Mouse (Mus musculus): Measurements from ENCODE around the gene Shc2.

Shc2 gene

GRCm38 (mm10) chr10:79668771-79669575 lies 31.3 kb upstream of the Shc2 start, which contains the start of gene Tpgs1:
TSS of gene Tpgs1 (plus strand) at chr10:79669369.
- DNase-seq (ENCODE audit: low spot score), result peak; percentile 89

DNA sequence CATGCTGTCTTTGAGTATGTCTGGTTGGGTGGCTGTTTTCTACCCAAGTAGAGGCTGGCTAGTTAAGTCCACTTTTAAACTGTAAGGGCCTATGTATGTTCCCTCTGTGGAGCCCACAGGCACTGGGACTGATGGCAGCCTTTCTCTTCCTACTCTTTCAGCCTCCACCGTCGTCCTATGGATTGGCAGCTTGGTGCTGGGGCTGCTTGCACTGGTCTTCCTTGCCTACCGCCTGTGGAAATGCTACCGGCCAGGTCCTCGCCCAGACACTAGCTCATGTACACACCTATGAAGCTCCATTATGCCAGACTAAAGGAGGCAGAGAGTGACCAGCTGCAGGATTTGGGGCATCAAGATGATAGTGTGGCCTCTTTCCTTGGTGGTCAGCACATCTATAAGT lies 30.4 kb upstream of the Shc2 start:
- no peak for DNase-seq (ENCODE audit: low spot score)

DNA sequence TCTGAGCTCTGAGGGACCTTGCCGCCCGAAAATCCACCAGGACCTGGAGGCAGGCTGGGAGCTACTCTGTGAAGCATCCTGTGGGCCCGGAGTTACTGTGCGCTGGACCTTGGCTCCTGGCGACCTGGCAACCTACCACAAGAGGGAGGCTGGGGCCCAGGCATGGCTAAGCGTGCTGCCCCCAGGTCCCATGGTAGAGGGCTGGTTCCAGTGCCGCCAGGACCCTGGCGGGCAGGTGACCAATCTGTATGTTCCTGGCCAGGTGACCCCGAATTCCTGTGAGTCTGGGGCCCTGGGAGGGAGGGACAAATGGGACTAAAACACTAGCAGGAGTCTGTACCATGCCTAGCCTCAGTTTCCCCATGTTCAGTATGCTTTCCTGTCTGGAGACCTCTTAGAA lies 28.8 kb upstream of the Shc2 start:
- DNase-seq (ENCODE audit: low spot score), result no peak

- no peak for DNase-seq (ENCODE audit: low spot score)
Measured at GRCm38 (mm10) chr10:79665051-79665450, 27.3 kb upstream of the Shc2 start.

- peak; percentile 63 for DNase-seq (ENCODE audit: low spot score)
Measured at GRCm38 (mm10) chr10:79664131-79664665, 26.5 kb upstream of the Shc2 start, which contains the start of gene Madcam1. TSS of gene Madcam1 (plus strand) at chr10:79664559.

DNA sequence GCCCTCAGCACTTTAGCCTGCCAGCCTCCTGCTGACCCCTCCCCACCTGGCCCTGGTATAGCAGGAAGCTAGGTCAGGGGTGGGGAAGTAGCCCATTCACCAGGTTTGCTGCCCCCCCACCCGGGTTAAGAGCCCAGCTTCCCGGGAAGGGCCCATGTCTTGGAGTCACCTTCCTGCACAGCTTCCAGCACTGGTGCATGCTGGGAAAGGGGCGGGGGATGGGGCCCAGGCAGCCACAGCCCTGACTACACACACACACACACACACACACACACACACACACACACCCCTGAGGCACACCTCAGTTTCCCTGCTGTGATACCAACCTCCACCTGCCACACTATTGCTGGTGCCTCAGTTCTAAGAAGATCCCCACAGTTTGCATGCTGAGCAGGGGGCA lies 24.1 kb upstream of the Shc2 start:
- no peak for DNase-seq (ENCODE audit: low spot score)

DNA sequence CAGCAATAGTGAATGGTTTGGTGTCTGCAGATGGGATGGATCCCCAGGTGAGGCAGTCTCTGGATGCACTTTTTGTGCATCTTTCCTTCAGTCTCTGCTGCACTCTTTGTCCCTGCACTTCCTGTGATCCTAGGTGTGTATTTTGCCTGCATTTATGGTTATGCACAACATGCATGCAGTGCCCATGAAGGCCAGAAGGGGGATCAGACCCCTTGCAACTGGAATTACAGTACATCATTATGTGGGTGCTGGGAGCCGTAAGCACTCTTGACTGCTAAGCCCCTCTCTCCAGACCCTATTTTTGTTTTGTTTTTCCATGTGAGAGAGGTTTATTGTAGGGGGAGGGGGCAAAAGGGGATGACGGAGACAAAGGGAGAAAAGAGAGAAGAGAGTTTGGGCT lies 22.6 kb upstream of the Shc2 start:
- no peak for DNase-seq (ENCODE audit: low spot score)

GRCm38 (mm10) chr10:79658829-79659228 lies 21.1 kb upstream of the Shc2 start:
- DNase-seq (ENCODE audit: low spot score), result no peak

GRCm38 (mm10) chr10:79654946-79655395 lies 17.3 kb upstream of the Shc2 start:
- no peak for DNase-seq (ENCODE audit: low spot score)

- no peak for DNase-seq (ENCODE audit: low spot score)
Measured at GRCm38 (mm10) chr10:79652789-79653188, 15.1 kb upstream of the Shc2 start.

- peak; percentile 47 for DNase-seq (ENCODE audit: low spot score)
Measured at GRCm38 (mm10) chr10:79649070-79649751, 11.5 kb upstream of the Shc2 start.

DNA sequence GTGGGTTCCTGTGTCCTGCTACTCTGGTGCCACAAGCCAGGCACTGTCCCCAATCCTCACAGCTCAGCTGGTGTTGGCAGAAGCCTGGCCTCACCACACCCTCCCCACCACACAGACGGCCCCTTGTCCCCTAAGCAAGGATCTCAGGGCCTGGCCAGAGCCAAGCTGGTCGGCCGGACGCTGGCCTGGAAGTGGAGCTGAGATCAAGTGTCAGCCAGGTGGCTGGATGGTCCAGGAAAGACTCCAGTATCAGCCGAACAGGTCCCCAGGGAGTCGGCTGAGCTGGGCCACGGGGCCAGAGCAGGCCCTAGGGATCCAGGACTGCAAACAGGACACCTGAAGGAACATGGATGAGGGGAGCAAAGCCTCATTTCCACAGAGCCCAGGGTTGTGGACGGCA lies 8.0 kb upstream of the Shc2 start, which contains the start of gene Odf3l2:
Odf3l2 (minus strand) TSS at position 28 of the 400 bp plus-strand sequence.
- DNase-seq (ENCODE audit: low spot score), result no peak

DNA sequence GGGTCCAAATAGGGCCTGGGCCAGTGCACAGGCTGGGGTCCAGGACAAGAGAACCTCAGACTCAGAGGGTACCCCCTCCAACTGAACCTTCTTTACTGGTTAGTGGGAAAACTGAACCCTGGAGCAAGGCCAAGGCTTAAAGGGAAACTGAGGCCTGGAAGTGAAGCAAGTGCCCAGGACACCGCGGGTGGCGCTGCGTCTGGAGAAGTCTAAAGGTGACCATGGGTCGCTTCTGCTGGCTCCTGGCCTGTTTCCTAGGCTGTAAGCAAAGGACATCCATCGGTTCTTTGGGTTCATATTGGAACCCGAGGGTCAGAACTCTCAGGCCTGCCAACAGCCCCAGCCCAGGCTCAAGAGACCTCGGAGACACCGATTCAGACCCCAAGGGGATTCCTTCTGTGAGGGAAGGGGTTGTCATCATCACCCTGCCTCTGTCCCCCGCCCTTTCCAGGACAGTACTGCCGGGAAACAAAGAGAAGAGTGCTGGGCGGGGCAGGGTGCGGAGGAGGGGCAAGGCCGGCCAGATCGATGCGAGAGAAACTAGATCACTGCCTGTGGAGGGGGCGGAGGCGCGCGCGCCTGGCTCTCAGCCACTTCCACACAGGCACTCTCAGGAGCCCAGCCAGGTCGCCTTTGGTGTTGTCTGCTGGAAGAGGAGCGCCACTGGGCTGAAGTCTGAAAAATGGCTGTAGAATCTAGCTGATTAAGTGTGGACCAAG lies 927 bp upstream of the Shc2 start:
- DNase-seq (ENCODE audit: low spot score), result no peak

DNA sequence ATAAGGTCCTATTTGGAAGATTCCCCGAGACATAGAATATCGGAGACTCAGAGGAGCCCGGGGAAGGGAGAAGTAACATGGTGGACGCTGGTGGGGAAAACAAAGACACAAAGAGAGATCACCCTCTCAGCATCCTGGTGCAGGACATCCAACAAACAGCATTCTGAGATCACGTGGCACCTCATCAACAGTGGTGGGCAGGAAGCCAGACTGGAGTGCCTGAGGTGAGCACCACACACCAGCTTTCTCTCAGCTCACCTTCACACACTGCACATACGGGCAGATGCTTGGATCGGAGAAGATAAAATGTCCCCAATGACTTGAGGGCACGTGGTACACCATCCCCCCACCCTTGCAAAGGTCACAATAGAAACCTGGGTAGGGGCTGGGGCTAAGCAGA lies 1.4 kb downstream of the Shc2 start:
- DNase-seq (ENCODE audit: low spot score), result no peak

DNA sequence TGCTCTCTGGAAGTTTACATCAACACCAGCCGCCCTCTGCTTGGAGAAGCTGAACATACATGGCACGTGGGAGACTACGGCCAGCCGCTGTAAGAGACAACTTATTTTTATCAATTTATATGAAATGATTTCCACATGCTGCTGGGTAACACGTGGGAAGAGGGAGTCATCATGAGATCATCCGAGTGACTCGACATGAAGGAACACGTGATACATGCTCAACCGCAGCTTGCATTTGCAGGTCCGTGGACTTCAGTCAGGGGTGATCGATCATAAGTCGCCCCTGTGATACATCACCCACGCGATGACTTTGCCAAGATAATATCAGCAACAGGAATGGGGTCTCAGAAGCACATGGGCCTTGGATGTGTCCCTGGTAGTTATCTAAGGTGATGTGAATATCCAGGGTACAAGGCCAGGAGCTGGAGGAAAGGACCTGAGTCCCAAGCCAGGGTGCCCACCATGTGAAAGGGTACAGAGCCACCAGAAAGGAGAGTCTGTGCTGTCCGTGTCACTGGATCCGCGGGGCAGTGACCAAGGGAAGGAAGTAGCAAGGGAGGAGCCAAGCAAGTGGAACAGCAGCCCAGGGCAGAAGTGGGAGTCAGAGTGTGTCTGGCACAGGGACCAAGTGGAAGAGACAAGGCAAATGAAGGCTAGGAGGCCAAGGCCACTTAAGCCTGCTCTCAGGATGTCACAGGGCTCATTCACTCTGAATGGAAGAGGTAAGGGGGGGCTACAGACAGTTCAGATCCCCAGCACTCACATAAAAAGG lies 4.5 kb downstream of the Shc2 start:
- DNase-seq (ENCODE audit: low spot score), result no peak

- no peak for DNase-seq (ENCODE audit: low spot score)
Measured at GRCm38 (mm10) chr10:79631432-79631831, 6.3 kb downstream of the Shc2 start.

DNA sequence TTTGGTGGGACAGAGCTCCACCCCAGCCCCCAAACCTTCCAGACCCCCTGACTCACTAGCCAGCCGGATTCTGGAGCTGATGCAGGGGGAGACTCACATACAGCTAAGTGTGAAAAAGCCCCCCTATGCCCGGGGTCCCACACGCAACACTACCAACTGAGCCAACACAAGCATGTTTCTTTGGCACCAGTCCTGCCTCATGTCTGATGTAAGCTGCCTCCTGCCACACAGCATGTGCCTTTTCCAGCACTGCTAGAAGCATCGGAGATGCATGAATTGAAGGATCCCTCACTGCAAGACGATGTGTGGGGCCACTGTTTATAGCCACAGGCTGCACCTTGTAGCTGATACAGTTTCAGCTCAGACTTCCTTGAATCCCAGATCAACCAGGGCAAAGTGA lies 9.3 kb downstream of the Shc2 start:
- DNase-seq (ENCODE audit: low spot score), result no peak

GRCm38 (mm10) chr10:79626156-79626555 lies 11.6 kb downstream of the Shc2 start:
- DNase-seq (ENCODE audit: low spot score), result no peak

DNA sequence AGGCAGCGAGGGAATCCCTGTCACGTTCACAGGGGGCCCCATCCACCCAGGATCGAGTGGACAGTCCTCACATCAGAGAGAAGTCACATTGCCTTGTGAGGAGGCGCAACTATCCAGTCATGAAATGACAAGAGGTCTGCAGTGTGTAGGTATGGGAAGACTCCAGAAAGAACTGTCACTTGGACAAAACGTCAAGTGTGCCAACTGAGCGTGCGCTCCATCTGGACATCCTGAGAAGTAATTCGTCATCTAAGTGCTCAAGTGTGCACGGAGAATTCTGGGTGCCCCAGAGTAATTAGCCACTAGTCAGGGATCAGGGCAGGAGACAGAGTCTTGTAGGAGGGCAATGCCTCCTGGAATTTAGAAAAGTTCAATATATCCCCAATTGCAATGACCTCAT lies 12.3 kb downstream of the Shc2 start:
- DNase-seq (ENCODE audit: low spot score), result no peak

GRCm38 (mm10) chr10:79623950-79624349 lies 13.8 kb downstream of the Shc2 start:
- DNase-seq (ENCODE audit: low spot score), result no peak

DNA sequence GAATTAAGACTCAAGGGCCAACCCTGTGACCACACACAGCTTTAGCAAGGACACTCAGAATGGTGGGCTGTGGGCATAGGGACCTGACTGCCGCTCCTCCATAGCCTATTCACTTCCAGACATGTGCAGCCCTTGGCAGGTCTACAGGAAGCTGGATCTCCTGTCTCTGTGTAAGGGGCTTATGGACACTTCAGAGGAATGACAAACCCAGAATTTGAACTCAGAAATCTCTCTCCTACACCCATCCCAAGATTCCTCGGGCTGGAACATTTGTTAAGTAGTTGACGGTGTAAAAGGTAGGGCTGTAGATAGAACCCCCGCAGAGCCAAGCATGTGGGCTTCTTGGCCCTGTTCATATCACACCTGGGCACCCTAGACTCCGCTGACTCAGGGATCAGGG lies 21.3 kb downstream of the Shc2 start:
- no peak for DNase-seq (ENCODE audit: low spot score)

DNA sequence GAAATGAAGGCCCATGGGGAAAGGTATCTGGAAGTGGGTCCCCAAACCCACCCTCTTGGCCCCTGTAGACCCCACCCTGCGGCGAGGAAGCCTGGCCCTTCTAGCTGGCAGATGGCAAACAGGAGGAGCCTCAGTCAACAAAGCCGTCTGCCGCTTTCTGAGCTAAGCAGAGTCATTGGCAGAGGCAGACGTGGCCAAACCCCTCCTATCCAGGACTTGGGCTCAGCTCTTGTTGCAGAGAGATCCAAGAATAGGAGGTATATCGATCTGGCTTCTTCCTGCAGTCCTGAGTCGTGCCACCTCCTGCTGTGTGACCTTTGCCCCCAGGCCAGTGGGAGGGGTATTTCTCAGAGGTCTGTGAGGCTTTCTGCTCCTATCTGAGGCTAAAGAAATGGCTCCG lies 21.9 kb downstream of the Shc2 start:
- DNase-seq (ENCODE audit: low spot score), result no peak

Measured in T-cell, adult 2 months (primary cell).